Mouse (Mus musculus) small intestine, adult 2 months (tissue): ENCODE results near the gene Dph1. TPM values are rescaled to one million over a fixed set of nuclear protein-coding genes. Genes with fewer than 3 reads are reported as not detected.
A peak's percentile ranks its signal among the peaks of the same experiment; 100 is the strongest.

Experiments
- H3K27ac ChIP-seq: fragments of 200-500 bp; 2 replicates; pipeline ENCODE4 v1.5.1; 2012; ENCODE audit warnings: low read depth, low read length, control low read depth, inconsistent platforms; ENCODE audit not compliant: insufficient read depth
- H3K27me3 ChIP-seq: fragments of 200-500 bp; 2 replicates; pipeline ENCODE4 v1.6.1; 2012; ENCODE audit warnings: mild to moderate bottlenecking, moderate library complexity, low read length, inconsistent platforms; ENCODE audit not compliant: control insufficient read depth, insufficient read depth
- H3K36me3 ChIP-seq: fragments of 200-500 bp; 2 replicates; pipeline ENCODE4 v1.6.1; 2012; ENCODE audit warnings: mild to moderate bottlenecking, low read length, control low read depth, inconsistent platforms; ENCODE audit not compliant: control insufficient read depth, insufficient read depth
- H3K4me1 ChIP-seq: fragments of 200-500 bp; 2 replicates; pipeline ENCODE4 v1.6.1; 2012; ENCODE audit warnings: low read length, inconsistent platforms, mixed read lengths; ENCODE audit not compliant: control insufficient read depth, insufficient read depth, insufficient read length
- H3K4me3 ChIP-seq: fragments of 200-500 bp; 2 replicates; pipeline ENCODE4 v1.5.1; 2012; ENCODE audit warnings: low read depth, mild to moderate bottlenecking, control low read depth, inconsistent platforms, low read length, moderate library complexity
- CTCF ChIP-seq: fragments of 200-500 bp; IDR thresholded peaks from 2 replicates; pipeline ENCODE4 v1.5.1; 2012; ENCODE audit warnings: low read depth, mild to moderate bottlenecking, control low read depth, inconsistent platforms, low read length, moderate library complexity, mixed read lengths; ENCODE audit not compliant: insufficient replicate concordance, insufficient read length; ENCODE audit errors: extremely low read depth
- POLR2A ChIP-seq: fragments of 200-500 bp; IDR thresholded peaks from 2 replicates; pipeline ENCODE4 v1.6.1; 2012; ENCODE audit warnings: low read depth, mild to moderate bottlenecking, control low read depth, inconsistent platforms, low read length, moderate library complexity
- WGBS: fragments of 180-500 bp; shearing (Covaris S2); methylation state at CpG from one replicate; pipeline ENCODE4 v1.1.7; 2018; 5-methylcytosine and 5-hydroxymethylcytosine counted together
- polyA plus RNA-seq: library from polyadenylated mRNA; depleted of rRNA; stranded (reverse); fragments of >200 nt; gene quantifications from 2 replicates; pipeline ENCODE4 v1.2.3, GENCODE M21; 2012

The Dph1 gene
- polyA plus RNA-seq, 1 experiment: 13.7 TPM

GRCm38 (mm10) chr11:75168590-75169361, 22.3 kb downstream of the Dph1 start:
- Histone ChIP-seq H3K27me3 (peaks cover 57% of the 10 kb centered on the region), H3K4me1 (peaks cover 41% of the 10 kb centered on the region), H3K36me3 (peaks cover 17% of the 10 kb centered on the region), H3K4me3 (peak overlapping the region; percentile 77), H3K27ac (peak overlapping the region; percentile 75)
- TF ChIP-seq POLR2A: peak; percentile 65
- TF ChIP-seq CTCF: peak; percentile 73
- under 1% methylated on average over 83 of the region's 83 CpGs for WGBS

- no peak for TF ChIP-seq CTCF
- 0 out of 2 replicates have a peak, but pooled peaks have one; percentile 15 for TF ChIP-seq POLR2A
- Histone ChIP-seq H3K36me3 (peaks cover 25% of the 10 kb centered on the region), H3K4me1 (peaks cover 37% of the 10 kb centered on the region), H3K4me3 (peak overlapping the region; percentile 77), H3K27me3 (peaks cover 57% of the 10 kb centered on the region), H3K27ac (peak overlapping the region; percentile 76)
- WGBS: 12% methylated on average over 57 of the region's 63 CpGs
Observed at GRCm38 (mm10) chr11:75167643-75168589, 23.1 kb downstream of the Dph1 start.

GRCm38 (mm10) chr11:75166861-75167642, 24.0 kb downstream of the Dph1 start:
- 5% methylated on average over 68 of the region's 68 CpGs for WGBS
- peak overlapping the region; percentile 77 for H3K4me3 ChIP-seq
- H3K27ac ChIP-seq: peak overlapping the region; percentile 76
- peaks cover 32% of the 10 kb centered on the region for H3K4me1 ChIP-seq
- peaks cover 32% of the 10 kb centered on the region for H3K36me3 ChIP-seq
- no peak for TF ChIP-seq CTCF
- TF ChIP-seq POLR2A: no peak
- peaks cover 49% of the 10 kb centered on the region for H3K27me3 ChIP-seq

GRCm38 (mm10) chr11:75166193-75166842, 24.7 kb downstream of the Dph1 start:
- peak overlapping the region; percentile 76 for H3K27ac ChIP-seq
- TF ChIP-seq CTCF: no peak
- TF ChIP-seq POLR2A: no peak
- 10% methylated on average over 55 of the region's 55 CpGs for WGBS
- peaks cover 42% of the 10 kb centered on the region for H3K27me3 ChIP-seq
- peaks cover 30% of the 10 kb centered on the region for H3K4me1 ChIP-seq
- H3K36me3 ChIP-seq: peaks cover 34% of the 10 kb centered on the region
- peak overlapping the region; percentile 77 for H3K4me3 ChIP-seq

GRCm38 (mm10) chr11:75165441-75166192, 25.4 kb downstream of the Dph1 start:
- TF ChIP-seq CTCF (peak; percentile 85), POLR2A (no peak)
- WGBS: 8% methylated on average over 54 of the region's 54 CpGs
- Histone ChIP-seq H3K4me1 (peaks cover 30% of the 10 kb centered on the region), H3K27me3 (peaks cover 38% of the 10 kb centered on the region), H3K27ac (peak overlapping the region; percentile 76), H3K36me3 (peaks cover 35% of the 10 kb centered on the region), H3K4me3 (peak overlapping the region; percentile 77)

- TF ChIP-seq CTCF (no peak), POLR2A (no peak)
- H3K27ac ChIP-seq: 0 out of 2 replicates have a peak overlapping the region, but pooled peaks have one; percentile 24
- H3K36me3 ChIP-seq: peaks cover 42% of the 10 kb centered on the region
- H3K4me3 ChIP-seq: peak overlapping the region; percentile 77
- H3K4me1 ChIP-seq: peaks cover 27% of the 10 kb centered on the region
- peaks cover 33% of the 10 kb centered on the region for H3K27me3 ChIP-seq
- WGBS: 41% methylated on average over 15 of the region's 15 CpGs
Observed at GRCm38 (mm10) chr11:75164750-75165149, 26.3 kb downstream of the Dph1 start.
